Mouse (Mus musculus) cerebellum, adult (tissue): ENCODE results near the gene Fndc1.

Experiments
- ATAC-seq: cut with Nextera tagmentation; 2 replicates; pipeline ENCODE4 v1.9.2; 2017; ENCODE audit warnings: mild to moderate bottlenecking, moderate library complexity, mixed read lengths; ENCODE audit not compliant: insufficient number of reproducible peaks, low FRiP score, low TSS enrichment

Gene Fndc1

DNA sequence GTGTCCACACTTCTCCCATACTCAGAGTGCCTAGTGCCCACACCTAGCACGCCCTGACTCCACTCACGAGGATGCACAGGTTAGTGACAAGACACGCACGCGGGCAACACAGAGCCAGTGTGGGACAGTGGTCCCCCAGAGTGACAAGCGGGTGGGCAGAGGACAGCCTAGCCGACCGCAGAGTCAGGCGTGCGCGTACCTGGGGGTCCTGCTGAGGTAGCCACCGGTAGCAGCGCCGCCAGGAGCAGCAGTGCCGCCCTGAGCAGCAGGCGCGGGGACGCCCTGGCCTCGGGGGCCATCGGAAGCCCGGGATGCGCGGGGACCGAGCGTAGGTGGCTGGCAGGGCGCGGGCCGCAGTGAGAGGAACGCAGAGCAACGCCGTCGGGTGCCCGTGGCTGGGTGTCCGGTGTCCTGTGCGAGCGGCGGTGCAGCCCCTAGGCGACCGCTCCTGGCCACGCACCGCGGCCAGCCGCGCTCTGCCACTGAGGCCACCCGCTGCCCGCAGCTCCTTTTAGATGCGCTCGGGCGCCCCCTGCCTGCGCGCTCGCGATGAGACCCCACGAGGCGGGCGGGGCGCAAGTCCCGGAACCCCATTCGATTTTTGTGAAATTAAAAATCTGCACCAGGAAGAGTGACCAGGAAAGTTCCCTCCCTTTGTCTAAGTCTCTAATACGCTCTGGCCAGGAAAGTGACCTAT lies at the start of gene Fndc1:
Gene Fndc1 (minus strand): TSS at position 484 of the 697 bp plus-strand sequence.
- no peak for ATAC-seq

- ATAC-seq = no peak
These were observed 49.4 kb upstream of the Fndc1 start for GRCm38 (mm10) chr17:7876541-7876940.

DNA sequence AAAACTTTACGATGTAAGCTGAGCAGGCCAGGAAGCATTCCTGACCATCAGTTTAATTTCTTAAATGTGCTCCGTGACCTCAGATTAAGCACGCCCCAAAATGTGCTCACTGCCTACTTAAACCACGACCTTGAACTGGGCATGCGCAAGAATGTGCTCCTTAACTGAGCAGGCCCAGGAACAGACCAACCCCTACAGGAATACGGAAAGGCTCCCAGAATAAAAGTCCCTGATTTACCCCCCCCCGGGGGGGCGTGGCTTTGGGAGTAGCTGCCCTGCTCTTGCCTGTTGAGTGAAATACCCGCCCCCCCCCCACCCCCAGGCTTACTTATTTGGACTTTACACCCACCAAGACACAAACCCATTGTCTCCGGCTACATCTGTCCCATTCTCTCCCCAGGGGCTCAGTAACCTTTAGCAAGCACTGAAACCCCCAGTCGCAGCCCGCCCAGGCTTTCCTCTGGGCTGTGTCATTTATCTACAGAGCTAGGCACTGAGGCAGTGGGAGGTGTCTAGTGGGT lies 48.9 kb upstream of the Fndc1 start:
- ATAC-seq = no peak

DNA sequence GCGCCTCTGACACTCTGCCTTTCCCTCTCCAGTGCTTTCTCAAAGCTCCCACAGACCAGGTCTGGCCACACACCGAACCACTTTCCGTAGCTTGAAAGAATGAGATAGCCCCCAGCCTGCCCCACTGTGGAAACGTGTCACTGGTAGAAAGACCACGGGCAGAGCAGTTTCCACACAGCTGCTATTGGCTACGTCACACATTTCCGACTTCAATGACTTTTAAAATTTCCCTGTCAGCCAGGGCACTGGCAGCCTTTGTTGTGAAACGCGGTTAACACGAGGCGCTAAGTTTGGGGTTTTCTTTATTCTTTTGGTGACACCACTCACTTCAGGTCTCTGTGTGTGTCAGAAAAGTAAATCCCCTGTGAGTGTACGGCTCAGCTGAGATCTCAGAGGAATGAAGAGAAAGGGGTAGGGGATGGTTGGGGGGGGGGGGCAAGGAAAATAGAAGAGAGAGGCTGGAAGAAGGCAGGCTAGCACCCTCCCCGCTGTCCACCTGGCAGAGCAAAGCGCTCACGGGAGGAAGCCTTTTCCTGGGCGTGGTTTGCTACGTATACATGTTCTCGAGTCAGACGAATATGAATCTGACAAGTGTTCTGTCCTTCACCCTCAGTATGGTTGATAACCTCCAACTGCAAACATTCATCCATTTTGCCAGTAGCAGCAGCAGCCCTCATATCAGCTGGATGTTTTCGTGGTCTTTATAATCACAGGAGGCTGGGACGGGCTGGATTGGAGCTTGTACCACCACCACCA lies 47.9 kb upstream of the Fndc1 start:
- no peak for ATAC-seq

GRCm38 (mm10) chr17:7873382-7873781 lies 46.3 kb upstream of the Fndc1 start:
- ATAC-seq = no peak

DNA sequence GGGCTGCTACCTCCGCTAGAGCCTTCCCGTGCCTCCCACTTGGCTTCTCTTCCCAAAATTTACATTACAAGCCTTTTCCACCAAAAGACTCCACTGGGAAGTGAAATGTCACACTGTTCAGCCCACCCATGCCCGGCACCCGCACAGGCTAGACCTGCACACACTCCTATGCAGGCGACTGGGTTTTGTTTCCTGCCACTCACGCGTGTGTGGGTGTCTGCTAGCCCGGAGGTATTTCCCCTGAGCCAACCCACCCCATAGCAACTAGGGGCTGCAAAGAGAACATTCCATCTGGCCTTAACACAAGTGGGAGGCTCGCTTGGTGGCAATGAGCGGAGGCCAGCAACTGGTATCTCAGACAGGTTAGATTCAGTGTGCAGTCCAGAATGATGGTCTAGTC lies 44.7 kb upstream of the Fndc1 start:
- no peak for ATAC-seq

DNA sequence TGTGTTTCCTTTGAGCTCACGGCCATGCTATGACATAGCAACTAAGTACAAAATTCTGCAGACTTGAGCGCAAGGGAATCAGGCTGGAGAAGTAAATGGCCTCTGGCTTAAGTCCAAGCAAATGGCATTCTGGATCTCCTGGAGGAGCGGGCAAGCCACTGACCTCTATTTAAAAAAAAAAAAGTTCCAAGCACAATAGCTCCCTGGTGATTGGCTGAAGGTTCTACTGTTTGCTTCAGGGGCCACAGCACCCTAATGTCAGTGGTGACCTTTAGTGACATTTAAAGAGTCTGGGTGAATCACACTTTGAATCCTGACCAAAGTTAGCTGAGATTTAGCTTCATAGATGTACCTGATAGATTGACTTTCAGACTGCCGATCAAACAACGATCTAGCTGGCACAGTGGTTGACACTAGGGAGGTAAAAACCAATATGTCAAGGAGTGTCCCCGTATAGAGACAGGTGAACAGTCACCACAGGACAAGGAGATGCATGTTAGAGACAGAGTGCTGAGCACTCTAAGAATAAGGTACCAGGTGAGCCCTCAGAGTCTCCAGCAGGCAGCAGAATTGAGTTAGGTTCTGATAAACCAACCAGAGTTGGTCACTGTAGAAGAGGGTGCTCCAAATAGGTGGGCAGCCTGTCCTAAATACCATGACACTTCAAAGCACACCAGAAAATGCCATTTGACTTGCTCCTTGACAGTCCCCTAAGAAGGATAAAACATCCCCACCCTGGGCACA lies 43.9 kb upstream of the Fndc1 start:
- ATAC-seq = no peak

DNA sequence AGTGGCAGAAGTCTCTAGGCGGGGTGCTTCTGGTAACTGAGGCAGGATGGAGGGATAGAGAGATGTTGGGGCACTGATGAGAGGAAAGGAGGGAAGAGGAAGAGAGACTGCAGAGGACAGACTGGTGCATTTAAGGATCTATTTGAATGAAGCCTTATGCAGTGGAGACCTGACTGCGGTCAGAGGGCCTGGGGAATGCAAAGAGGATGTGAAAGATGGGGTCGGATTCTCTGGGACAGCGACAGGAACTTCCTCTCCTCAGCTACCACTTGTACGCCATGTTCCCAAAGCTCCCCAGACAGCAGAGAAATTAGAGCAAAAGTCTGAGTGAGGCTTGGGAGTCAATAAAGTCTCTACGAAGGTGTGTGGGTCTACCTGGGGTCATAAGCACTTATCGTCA lies 42.0 kb upstream of the Fndc1 start:
- ATAC-seq = no peak

DNA sequence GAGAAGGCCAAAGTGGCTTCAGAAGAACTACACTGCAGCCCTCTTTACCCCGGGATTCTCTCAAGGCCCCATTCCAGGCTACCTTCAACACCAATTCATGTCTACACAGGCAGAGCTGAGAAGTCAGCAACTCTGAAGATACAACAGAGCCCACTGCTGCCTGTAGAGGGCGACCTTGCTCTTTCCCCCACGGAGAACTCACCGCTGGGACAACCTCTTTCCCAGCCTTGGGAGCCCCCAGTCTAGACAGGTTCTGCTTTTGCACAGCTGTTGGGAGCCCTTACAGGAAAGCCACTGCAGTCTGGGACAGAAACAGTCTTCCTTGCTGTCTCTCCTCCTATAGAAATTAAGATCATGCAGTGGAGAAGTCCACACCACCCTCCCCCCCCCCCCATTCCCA lies 41.5 kb upstream of the Fndc1 start:
- ATAC-seq = no peak

DNA sequence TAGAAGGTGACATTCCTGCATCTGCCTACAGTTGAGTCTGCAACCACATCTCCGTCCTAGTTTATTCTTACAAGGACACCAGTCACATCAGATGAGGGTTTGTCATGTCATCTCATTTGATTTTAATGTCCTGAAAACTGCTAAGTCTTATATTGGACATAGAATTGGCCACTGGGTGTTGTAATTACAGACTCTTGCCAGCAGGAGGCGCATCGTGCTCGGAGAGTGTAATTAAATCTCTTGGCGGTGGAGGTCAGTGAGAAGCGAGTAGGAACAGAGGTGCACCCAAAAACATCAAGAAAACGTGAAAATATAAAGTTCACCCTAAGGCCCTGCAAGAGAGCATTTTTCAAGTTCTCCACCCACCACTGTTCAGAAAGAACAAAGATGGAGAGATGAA lies 37.6 kb upstream of the Fndc1 start:
- ATAC-seq = no peak

DNA sequence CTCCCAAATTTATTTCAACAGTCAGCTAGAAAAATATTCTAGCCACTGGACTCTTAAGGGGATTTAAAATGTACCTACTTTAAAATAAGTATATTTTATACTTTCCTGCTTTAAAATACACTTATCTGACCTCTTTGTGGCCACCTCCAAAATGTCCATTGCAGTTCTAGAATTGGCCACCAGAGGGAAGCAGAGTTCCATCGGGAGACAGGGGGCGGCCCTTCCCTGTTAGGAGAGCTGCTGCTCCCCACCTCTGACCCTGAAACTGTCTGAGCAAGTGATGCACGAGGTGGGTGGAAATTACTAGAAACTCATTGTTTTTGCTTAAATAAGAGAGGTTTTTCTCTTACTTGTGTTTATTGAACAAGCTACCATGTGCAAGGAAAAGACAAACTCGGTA lies 36.6 kb upstream of the Fndc1 start:
- no peak for ATAC-seq

DNA sequence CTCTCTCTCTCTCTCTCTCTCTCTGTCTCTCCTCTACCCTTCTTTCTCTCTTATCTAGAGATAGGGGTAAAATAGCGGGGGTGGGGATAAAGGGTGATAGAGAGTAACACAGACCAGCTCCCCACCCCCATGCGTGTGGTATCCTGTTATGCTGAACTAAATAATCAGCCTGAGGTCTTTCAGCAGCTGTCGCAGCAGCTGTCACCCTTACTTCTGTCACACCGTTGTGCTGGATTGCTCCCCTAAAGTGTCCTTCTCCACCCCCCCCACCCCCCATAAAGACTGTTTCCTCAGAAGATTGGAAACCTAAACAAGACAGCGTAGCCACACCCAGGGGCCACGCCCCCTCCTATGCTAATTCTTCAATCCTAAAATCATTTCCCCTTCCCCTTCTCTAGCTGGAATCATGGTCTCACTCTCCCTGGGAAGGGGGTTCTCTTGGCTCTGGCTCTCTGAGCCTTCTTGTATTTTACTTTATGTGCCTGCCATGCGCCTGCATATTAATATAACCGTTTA lies 33.8 kb upstream of the Fndc1 start:
- no peak for ATAC-seq

DNA sequence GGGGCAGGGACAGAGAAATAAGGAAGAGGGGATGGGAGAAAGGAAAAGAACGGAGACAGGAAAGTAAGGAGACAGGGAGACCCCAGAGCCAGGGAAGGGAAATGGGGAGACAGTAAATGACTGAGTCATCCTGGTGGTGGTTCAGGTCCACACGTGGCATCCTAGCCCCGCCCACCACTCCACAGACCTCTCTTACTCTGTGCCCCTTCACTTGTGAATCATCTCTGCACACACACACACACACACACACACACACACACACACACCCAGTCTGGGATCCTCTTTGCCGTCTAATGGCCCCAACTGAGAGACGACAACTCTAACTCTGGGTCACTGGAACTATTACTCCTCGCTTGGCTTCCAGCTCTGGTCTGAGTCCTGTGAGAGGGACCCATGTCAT lies 30.6 kb upstream of the Fndc1 start:
- ATAC-seq = no peak

DNA sequence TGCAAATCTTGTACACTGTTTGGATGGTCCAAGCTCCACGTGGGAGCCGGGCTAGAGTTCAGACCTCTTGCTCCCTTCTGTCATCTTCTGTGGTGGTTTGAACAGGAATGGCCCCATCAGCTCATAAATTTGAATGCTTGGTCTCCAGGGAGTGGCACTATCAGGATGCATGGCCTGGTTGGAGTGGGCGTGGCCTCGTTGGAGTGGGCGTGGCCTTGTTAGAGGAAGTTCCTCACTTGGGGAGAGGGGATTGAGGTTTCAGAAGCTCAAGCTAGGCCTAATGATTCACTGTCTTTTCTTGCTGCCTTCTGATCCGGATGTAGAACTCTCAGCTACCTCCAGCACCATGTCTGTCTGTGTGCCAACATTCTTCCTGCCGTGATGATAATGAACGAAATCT lies 28.7 kb upstream of the Fndc1 start:
- no peak for ATAC-seq

- ATAC-seq = no peak
These were observed 24.9 kb upstream of the Fndc1 start for GRCm38 (mm10) chr17:7851979-7852378.

GRCm38 (mm10) chr17:7851527-7851926 lies 24.4 kb upstream of the Fndc1 start:
- no peak for ATAC-seq

DNA sequence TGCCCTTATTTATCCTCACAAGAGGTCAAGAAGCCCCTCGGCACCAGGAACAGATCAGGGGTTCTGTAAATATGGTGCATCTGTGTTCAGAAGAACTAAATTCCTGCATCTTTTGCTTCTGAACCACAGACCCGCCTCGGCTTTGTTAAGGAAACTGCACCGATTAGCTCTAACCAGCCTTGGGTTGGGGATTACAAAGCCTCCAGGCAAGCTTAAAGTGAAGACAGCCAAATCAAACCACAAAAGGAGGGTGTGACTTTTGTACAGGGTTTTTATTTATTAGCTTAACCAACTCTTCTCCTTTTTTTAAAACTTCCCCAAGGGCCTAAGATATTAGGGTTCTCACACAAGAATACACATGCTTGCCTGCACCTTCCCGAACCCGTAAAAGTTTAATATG lies 23.1 kb upstream of the Fndc1 start:
- no peak for ATAC-seq

DNA sequence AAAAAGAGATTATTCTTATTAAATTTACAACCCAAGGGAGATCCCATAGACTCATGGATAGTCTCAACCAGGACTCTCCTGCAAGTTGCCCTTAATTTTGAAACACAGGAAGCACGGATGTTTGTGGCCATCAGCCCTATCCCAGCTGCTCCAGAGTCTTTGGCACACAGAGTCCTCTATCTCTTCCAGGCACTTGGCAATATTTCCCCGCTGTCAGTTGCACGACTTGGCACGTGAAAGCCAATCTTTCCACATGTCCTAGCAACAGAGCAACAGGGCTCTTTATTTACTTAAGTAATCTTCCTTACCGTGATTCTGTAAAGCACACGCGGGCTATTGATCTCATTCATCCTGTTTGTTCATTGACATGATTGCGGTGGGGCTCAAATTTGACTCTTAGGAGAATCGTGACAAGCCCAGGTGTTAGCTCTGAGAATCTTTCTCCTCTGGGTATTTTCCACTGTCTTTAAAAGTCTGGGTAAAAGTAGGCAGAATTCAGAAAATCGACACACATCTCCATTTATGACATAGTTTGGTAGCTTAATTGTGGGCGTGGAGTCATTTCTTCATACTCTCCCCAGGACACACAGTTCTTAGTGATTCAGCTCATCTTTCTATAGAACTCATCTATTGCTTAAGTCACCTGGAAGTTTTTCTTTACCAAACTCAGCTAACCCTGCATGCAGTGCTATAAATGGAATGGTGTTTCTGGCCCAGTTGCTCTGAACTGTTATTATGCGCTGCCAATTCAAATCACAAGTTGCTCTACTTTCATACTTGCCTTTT lies 13.6 kb upstream of the Fndc1 start:
- ATAC-seq = no peak

GRCm38 (mm10) chr17:7827586-7827985 lies 484 bp upstream of the Fndc1 start:
- ATAC-seq = no peak

DNA sequence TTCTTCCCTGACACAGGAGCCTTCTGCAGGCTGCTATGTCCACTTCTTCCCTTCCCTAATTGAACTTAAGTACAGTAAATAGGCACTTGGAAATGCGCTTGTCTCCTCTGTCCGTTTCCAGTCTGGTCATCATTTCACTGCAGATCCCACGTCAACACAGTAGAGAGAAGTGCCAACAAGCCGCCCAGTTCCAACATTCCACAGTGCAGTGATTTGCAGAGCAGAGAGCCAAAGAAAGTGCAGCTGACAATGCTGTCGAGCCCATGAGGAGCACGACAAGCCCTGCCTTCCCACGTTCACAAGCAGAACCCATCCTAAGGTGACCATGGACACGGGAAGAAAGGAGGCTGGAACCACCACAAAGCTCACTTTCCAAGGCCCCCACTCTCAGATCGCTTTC lies 1.7 kb downstream of the Fndc1 start:
- no peak for ATAC-seq
